Mouse (Mus musculus) midbrain, embryonic 16.5 days (tissue): ENCODE data around the gene Zic4. TPM values are rescaled to one million over a fixed set of nuclear protein-coding genes. Genes with fewer than 3 reads are reported as not detected.

Experiments
- ATAC-seq: fragments of 200-750 bp; cut with Nextera tagmentation; 2 replicates; pipeline ENCODE4 v1.8.0; 2017; ENCODE audit warnings: moderate TSS enrichment
- H3K27ac ChIP-seq: fragments of 300-500 bp; sonication (generic); 2 replicates; pipeline ENCODE4 v1.5.1; 2014; ENCODE audit warnings: mild to moderate bottlenecking, low read length, mixed read lengths
- H3K27me3 ChIP-seq: fragments of 300-500 bp; sonication (generic); 2 replicates; pipeline ENCODE4 v1.6.1; 2014; ENCODE audit warnings: low read depth, low read length, mixed read lengths; ENCODE audit not compliant: control insufficient read depth, insufficient read depth
- H3K36me3 ChIP-seq: fragments of 300-500 bp; sonication (generic); 2 replicates; pipeline ENCODE4 v1.6.1; 2014; ENCODE audit warnings: mild to moderate bottlenecking, low read length, moderate library complexity, mixed read lengths; ENCODE audit not compliant: control insufficient read depth, insufficient read depth
- H3K4me1 ChIP-seq: fragments of 300-500 bp; sonication (generic); 2 replicates; pipeline ENCODE4 v1.6.1; 2014; ENCODE audit warnings: mild to moderate bottlenecking, low read length, mixed read lengths; ENCODE audit not compliant: control insufficient read depth, insufficient read depth
- H3K4me2 ChIP-seq: fragments of 300-500 bp; sonication (generic); 2 replicates; pipeline ENCODE4 v1.6.1; 2014; ENCODE audit warnings: mild to moderate bottlenecking, low read length, mixed read lengths
- H3K4me3 ChIP-seq: fragments of 300-500 bp; sonication (generic); 2 replicates; pipeline ENCODE4 v1.5.1; 2014; ENCODE audit warnings: low read depth, mild to moderate bottlenecking, low read length, moderate library complexity, mixed read lengths
- H3K9ac ChIP-seq: fragments of 300-500 bp; sonication (generic); 2 replicates; pipeline ENCODE4 v1.6.1; 2014; ENCODE audit warnings: low read depth, low read length, mixed read lengths
- H3K9me3 ChIP-seq: fragments of 300-500 bp; sonication (generic); replicated peaks from 2 replicates; pipeline ENCODE4 v1.6.1; 2014; ENCODE audit warnings: mild to moderate bottlenecking, low read length, mixed read lengths; ENCODE audit not compliant: control insufficient read depth, poor library complexity, severe bottlenecking
- WGBS: fragments of 180-500 bp; shearing (Covaris S2); extraction: QIAGEN DNeasy Blood & Tissue Kit; methylation state at CpG from one replicate; pipeline ENCODE4 v1.1.7; 2014; 5-methylcytosine and 5-hydroxymethylcytosine counted together
- polyA plus RNA-seq: library from polyadenylated mRNA; unstranded; fragments of >200 nt; fragmentation: Nextera tagmentation; extraction: Ambion mirVana; gene quantifications from 2 replicates; pipeline ENCODE4 v1.2.1, GENCODE M21; 2015

Zic4 gene
- polyA plus RNA-seq, 1 experiment from 2014 or later = 55.8 TPM

DNA sequence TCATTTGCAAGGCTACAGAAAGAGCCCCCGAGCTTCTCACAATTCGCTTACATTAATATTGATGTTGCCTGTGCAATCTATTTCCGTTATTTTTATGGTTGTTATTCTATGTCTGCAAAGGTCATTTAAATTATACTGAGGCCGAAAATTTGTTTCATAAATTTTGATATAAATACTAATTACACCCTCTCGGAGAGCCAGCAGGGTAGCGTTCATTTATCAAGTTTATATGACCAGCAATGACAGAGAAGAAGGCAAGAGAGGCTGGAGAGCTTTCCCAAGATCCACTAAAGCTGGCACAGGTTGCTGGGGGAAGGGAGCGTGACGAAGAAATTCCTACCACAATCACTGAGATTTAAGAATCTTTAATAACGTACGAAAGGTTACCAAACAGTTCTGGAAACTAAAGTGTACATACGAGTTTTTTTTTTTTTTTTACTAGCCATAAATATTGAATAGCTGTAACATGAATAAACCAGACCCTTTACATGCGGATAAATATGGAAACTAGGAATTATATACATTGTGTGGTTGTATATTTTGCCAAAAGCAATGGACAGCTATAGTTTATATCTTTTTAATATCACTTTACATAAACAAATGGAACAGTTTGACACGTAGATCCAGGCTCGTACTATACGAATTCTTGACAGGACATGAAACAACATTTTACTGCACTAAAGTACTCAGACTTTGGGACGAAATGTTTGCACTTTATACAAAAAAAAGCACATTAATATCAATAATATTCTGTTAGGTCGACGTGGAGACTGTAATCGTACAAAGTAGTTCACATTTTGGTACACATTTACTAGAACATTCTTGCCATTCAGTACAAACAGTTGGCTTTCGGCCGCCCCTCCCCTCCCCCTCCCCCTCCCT, 1.8 kb upstream of the Zic4 start:
- H3K9ac ChIP-seq = no peak overlapping the region
- 0 out of 2 replicates have a peak, but pooled peaks cover 3% of the 10 kb centered on the region for H3K9me3 ChIP-seq
- no peaks in the 10 kb centered on the region for H3K36me3 ChIP-seq
- peak overlapping the region; percentile 55 for H3K4me3 ChIP-seq
- peaks cover 5% of the 10 kb centered on the region for H3K4me1 ChIP-seq
- peaks cover 14% of the 10 kb centered on the region for H3K27me3 ChIP-seq
- peak overlapping the region; percentile 93; the same call in 1 of the 2 replicates for H3K27ac ChIP-seq
- ATAC-seq = no peak
- WGBS = 8% methylated on average over 21 of the region's 21 CpGs
- peak overlapping the region; percentile 52 for H3K4me2 ChIP-seq

DNA sequence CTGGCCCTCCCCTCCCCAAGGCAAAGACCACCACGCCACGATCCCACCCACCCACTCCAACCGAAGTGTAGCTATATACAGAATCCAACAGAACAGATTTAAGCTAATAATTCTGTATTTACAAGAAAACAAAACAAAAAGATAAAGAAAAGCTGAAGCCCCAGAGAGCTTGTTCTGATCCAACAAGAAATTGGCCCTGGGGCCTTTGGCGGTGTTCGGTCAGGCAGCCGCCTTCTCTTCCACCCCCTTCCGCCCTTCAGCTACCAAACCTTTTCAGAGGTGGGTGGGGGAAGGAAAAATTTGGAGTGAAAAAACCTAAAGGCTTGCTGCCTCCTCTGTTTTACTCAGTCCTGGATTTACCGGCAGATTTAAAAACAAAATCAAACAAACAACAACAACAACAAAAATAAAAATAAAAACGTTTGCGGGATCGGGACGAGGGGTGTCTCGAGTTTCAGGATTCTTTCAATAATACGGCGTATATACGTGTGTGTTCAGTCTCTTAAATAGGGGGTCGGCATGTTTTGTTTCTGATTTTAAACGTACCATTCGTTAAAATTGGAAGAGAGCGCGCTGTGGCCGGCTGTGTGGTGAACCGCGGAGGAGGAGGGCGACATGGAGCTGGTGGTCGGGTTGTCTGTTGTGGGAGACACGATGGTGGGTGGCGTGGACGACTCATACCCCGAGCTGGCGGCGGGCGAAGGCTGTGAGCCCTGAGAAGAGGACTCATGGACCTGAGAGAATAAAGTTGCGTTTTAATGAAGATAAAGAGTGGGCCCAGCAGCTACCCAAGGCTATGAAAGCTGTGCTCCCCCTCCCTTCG, 969 bp upstream of the Zic4 start:
- Histone ChIP-seq H3K27me3 (peaks cover 13% of the 10 kb centered on the region), H3K4me1 (no peaks in the 10 kb centered on the region), H3K4me3 (peak overlapping the region; percentile 55), H3K36me3 (no peaks in the 10 kb centered on the region), H3K27ac (peak overlapping the region; percentile 93), H3K9ac (peak overlapping the region; percentile 70), H3K9me3 (0 out of 2 replicates have a peak, but pooled peaks cover 3% of the 10 kb centered on the region), H3K4me2 (peak overlapping the region; percentile 52)
- 2% methylated on average over 35 of the region's 35 CpGs for WGBS
- ATAC-seq = 0 out of 2 replicates have a peak, but pooled peaks have one; percentile 2

DNA sequence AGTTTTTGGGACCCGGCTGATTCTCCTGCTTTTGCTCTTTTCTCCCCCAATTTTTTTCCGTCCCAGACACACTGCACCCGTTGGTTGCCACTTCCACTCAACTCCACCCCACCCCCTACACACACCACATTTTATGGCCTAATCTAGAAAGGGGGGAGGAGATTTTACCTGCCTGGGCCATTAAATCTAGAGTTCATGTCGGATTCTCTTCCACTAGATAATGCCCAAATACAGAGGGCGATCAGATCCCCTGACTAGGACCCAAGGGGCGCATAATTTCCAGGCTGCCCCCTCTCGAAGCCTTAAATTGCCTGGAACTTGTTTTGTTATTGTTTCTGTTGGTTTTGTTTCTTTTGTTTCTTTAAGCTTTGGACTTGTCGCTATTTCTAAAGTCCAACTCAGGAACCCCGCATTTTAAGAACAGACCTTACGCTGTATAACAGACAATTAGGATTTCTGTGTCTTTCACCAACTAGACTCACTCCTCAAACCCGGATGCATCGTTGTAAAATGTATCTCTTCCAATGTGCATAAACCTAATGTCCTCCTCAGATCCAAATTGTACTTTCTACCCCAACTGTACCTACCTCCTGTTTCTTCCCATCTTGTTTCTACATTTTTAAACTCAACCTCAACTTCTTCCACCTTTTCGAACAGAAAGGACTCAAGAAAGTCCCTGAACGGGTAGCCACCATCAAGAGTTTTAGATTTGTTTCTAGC, 958 bp downstream of the Zic4 start:
- H3K9ac ChIP-seq = peak overlapping the region; percentile 71
- peak overlapping the region; percentile 35 for H3K4me2 ChIP-seq
- H3K27me3 ChIP-seq = peaks cover 3% of the 10 kb centered on the region; the same call in 1 of the 2 replicates
- WGBS = 3% methylated on average over 14 of the region's 14 CpGs
- H3K4me1 ChIP-seq = no peaks in the 10 kb centered on the region
- H3K4me3 ChIP-seq = peak overlapping the region; percentile 55
- no peak for ATAC-seq
- H3K27ac ChIP-seq = peak overlapping the region; percentile 93
- H3K9me3 ChIP-seq = 0 out of 2 replicates have a peak, but pooled peaks cover 3% of the 10 kb centered on the region
- H3K36me3 ChIP-seq = no peaks in the 10 kb centered on the region

DNA sequence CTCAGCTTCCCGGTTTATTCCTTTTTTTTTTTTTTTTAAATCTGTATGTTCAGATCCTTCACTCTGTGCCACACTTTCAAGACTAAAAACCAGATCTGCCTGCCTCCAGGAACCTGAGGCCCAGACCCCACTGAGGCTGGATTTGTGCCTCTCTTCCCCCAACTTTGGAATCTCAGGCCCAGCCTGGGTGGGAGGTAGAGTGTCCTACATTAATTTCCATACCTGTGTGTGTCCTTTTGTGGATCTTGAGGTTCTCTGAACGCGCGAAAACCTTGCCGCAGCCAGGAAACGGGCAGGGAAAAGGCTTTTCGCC, 1.6 kb downstream of the Zic4 start:
- peak overlapping the region; percentile 71 for H3K9ac ChIP-seq
- H3K4me1 ChIP-seq = no peaks in the 10 kb centered on the region
- 0 out of 2 replicates have a peak, but pooled peaks cover 3% of the 10 kb centered on the region for H3K9me3 ChIP-seq
- ATAC-seq = no peak
- peak overlapping the region; percentile 93 for H3K27ac ChIP-seq
- peak overlapping the region; percentile 55 for H3K4me3 ChIP-seq
- no peaks in the 10 kb centered on the region for H3K36me3 ChIP-seq
- peaks cover 5% of the 10 kb centered on the region for H3K27me3 ChIP-seq
- under 1% methylated on average over 7 of the region's 7 CpGs for WGBS
- H3K4me2 ChIP-seq = peak overlapping the region; percentile 35

DNA sequence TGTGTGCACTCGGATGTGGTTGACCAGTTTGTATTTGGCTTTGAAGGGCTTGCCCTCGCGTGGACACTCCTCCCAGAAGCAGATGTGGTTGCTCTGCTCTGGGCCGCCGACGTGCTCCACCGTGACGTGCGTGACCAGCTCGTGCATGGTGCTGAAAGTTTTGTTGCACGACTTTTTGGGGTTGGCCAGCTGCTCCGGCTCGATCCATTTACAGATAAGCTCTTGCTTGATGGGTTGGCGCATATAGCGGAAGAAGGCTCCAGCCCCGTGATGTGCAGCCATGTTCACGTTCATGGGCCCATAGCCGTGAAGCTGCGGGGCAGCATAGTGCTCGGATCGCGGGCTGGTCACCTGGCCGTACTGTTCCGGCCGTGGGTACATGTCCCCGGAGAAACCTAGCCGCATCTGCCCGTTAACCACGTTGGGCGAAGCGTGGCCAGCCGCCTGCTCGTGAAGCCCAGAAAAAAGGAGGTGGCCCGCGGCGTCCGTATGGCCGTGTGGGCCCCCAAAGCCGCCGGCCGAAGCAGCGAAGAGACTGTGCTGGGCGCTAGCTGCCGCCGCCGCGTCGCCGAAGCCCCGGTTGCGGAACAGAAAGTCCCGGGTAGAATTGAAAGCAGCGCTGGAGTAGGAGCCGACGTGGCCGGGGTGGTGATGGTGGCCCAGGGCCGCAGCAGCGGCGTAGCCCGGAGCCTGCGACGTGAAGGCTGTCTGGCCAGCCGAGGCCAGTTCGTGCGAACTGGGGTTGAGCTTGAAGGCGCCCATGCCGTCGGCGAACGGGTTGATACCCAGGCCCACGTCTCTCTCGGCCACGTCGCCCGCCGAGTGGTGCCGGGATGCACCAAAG, 2.1 kb downstream of the Zic4 start:
- H3K9me3 ChIP-seq = 0 out of 2 replicates have a peak, but pooled peaks cover 3% of the 10 kb centered on the region
- H3K4me3 ChIP-seq = peak overlapping the region; percentile 55
- ATAC-seq = peak; percentile 37; the same call in 1 of the 2 replicates
- no peaks in the 10 kb centered on the region for H3K36me3 ChIP-seq
- H3K4me1 ChIP-seq = no peaks in the 10 kb centered on the region
- H3K9ac ChIP-seq = peak overlapping the region; percentile 71
- peak overlapping the region; percentile 35 for H3K4me2 ChIP-seq
- peak overlapping the region; percentile 93 for H3K27ac ChIP-seq
- peaks cover 9% of the 10 kb centered on the region for H3K27me3 ChIP-seq
- WGBS = under 1% methylated on average over 77 of the region's 77 CpGs

DNA sequence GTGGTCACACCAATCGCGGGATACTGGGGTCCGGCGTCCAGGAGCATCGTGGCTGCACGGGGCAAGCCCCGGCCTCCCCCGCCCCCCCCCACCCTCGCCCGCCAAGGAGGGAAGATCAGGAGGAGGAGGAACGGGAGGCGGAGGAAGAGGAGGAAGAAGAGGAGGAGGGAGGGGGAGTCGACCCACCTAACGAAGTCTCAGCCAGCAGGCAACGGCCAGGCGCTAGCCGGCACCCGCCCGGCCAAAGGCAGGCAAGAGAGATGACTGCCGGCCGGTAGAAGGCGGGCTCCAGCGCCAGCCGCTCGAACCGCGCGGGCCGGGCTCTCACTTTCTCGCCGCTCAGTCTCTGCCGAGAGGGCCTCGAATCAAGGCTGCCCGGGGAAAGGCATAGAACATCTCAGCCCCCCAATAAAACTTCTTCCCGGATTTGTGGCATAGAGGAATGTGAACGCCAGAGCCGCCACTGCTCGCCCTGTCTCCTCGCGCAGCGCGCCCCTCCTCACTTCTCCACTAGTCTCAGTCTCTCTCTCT, 2.8 kb downstream of the Zic4 start:
- Histone ChIP-seq H3K4me1 (no peaks in the 10 kb centered on the region), H3K27me3 (peaks cover 14% of the 10 kb centered on the region), H3K4me2 (peak overlapping the region; percentile 35), H3K4me3 (peak overlapping the region; percentile 55), H3K27ac (peak overlapping the region; percentile 93), H3K9me3 (0 out of 2 replicates have a peak, but pooled peaks cover 3% of the 10 kb centered on the region), H3K36me3 (no peaks in the 10 kb centered on the region), H3K9ac (peak overlapping the region; percentile 71)
- WGBS = 1% methylated on average over 28 of the region's 42 CpGs
- ATAC-seq = peak; percentile 49

DNA sequence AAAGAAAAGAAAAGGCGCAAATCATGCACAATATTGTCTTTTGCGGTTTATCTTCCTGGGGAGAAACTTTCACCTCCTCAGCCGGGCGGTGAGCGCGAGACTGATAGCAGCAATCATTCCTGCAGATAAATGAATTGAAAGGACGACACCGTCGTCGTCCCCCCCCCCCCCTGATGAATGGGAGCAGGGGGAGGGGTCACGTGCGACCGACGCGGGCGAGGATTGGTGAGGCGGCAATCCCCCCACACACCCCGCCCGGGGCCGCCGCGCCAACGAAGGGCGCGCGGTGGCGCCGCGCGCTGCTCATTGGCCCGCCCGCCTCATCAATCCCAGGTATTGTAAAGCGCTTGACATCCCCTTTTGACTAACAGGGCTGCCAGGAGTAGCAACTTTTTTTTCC, 3.5 kb downstream of the Zic4 start, which contains the start of gene Zic1:
Zic1 (minus strand) TSS at position 147 of the 400 bp plus-strand sequence.
- Histone ChIP-seq H3K27me3 (peaks cover 21% of the 10 kb centered on the region), H3K4me1 (no peaks in the 10 kb centered on the region), H3K27ac (peak within 1 kb of the TSS; percentile 93), H3K9me3 (0 out of 2 replicates have a peak, but pooled peaks cover 3% of the 10 kb centered on the region), H3K4me3 (peak within 1 kb of the TSS; percentile 55), H3K4me2 (peak within 1 kb of the TSS; percentile 43), H3K9ac (peak within 1 kb of the TSS; percentile 71), H3K36me3 (no peaks in the 10 kb centered on the region)
- WGBS = 0% methylated on average over 33 of the region's 33 CpGs
- peak; percentile 90 for ATAC-seq
